Mouse (Mus musculus) heart, postnatal 14 days (tissue): ENCODE results near the gene Usf1. TPM values are rescaled to one million over a fixed set of nuclear protein-coding genes. Genes with fewer than 3 reads are reported as not detected.

Experiments
- DNase-seq, 2 experiments: peaks; one replicate each; pipeline ENCODE4 v3.0.0; 2021 to 2022
- intact Hi-C: fragments of 180-260 bp; cut with DNase I; formaldehyde crosslinking; loops from one replicate; pipeline ENCODE4 v1.15.1; 2025
- long read RNA-seq, 2 experiments: library from polyadenylated mRNA; stranded (forward); transcript quantifications; one replicate each; pipeline ENCODE4 v2.0.0; 2021
- total RNA-seq, 2 experiments: library from RNA; stranded (reverse); gene quantifications; 2 replicates each; pipeline ENCODE4 v1.2.3; 2021

Usf1 gene
- total RNA-seq, result 10 to 100 TPM; 42.3 to 46.1 TPM
- long read RNA-seq, experiment 1, transcript Usf1-208 (10 exons, 2,167 nt), result major isoform, 9 of 10 reads
- long read RNA-seq, experiment 1, partial matches to known transcripts, result 0 of 10 reads
- long read RNA-seq, experiment 1, other reads (novel, unspliced or antisense), result 0 of 10 reads
- long read RNA-seq, experiment 2, transcript Usf1-208 (10 exons, 2,167 nt), result major isoform, 9 of 16 reads
- long read RNA-seq, experiment 2, partial matches to known transcripts, result 1 of 16 reads
- long read RNA-seq, experiment 2, other reads (novel, unspliced or antisense), result 2 of 16 reads

DNA sequence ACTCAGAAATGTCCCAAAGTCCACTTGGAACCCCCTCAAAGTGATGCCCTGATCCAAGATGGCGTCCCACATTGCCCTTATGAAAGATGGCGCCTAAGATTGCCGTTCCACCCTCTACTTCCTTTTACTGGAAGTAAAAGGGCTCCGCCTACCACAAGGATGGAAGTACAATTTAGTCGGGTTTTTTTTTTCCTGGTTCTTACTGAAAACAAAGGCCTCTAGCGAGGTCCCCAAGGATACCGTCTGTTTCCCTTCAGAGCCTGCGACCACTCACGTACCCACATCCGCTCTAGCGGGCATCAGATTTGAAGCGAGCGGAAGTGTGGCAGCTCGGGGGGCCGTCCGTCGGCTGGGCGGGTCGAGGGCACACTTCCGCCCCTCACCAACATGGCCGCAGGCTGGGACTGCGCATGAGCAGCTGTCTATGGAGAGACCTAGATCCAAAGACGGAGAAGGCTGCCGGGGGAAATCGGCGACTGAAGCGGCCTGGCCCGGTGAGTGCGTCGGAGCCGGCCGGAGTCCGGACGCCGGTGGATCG lies at the start of gene Usf1:
Usf1 (plus strand) TSS at position 367 of the 538 bp plus-strand sequence.
- DNase-seq, result peak; percentile 95 to 97
- intact Hi-C loops, result loop anchor here (5.0 kb wide), 1 partner anchor 41 kb away; no protein-coding TSS in a partner anchor

DNA sequence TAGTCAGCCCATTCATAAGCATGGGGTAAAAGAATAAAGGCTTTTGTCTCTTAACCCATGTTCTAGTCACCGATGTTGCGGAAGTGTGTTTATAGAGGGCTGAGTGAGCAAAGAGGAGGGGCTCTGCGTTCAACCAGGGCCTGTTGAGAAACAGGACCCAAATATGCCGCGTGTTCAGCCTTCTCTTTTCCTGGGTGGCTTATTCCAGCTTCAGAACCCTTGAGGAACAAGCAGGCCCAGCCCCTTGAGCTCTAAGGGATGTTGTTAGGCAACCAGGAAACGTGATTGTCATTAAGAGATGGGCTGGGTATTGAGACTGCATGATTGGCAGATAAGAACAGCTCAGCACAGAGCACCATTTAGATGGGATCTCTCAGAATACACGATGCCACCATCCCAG lies 45.2 kb upstream of the Usf1 start:
- intact Hi-C loops, result no loop called here
- no peak for DNase-seq

DNA sequence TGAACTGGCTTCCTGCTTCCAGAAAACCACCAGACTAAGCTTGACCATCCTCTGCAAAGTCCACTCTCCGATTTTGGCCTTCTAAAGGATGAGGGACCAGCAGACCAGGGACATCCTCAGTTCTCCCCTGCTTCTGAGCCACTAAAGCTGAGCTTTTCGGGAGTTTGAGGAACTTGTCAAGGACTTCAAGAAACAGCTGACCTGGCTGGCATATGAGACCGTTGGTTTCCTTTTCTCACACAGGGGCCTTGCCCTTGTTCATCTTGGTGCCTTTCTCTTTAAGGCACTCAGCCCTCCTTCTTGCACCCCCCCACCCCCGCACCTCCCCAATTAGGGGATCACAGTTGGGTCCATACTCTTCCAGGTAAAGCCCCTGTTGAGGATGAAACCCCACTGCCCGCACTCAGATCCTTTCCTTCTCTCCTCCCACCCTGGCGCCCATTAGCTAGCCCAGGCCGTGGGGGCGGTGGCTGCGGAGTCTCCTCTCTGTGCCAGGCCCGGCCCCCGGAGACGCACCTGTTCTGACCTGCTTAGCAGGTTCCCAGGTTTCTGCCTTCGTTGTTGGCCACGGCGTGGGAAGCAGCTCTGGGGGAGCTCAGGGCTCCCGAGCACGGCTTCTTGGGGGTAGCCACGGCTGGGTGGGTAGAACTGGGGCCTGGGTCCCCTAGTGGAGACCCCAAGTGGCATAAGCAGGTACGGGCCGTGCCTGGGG lies 41.1 kb upstream of the Usf1 start, which contains the start of gene Nectin4:
Nectin4 (plus strand) TSS at position 255 of the 712 bp plus-strand sequence.
- no peak for DNase-seq
- intact Hi-C loops, result no loop called here

DNA sequence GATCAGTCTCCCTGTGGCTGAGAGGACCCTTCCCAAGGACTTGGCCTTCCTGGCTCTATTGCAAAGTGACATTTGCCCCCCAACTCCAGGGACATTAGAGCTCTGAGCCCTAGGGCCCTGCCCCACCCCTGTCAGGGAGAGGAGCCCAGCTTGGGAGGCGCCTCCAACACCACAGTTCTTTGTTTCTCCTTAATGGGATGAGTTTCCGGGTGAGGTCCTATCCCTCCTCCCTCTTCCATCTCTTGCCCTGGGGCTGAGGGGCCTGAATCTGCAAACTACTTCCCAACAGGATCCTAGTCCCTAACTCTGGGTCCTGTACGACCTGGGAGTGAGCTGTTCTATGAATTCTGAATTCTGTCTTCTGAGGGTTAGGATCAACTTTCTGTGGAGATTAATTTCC lies 38.2 kb upstream of the Usf1 start:
- no peak for DNase-seq

DNA sequence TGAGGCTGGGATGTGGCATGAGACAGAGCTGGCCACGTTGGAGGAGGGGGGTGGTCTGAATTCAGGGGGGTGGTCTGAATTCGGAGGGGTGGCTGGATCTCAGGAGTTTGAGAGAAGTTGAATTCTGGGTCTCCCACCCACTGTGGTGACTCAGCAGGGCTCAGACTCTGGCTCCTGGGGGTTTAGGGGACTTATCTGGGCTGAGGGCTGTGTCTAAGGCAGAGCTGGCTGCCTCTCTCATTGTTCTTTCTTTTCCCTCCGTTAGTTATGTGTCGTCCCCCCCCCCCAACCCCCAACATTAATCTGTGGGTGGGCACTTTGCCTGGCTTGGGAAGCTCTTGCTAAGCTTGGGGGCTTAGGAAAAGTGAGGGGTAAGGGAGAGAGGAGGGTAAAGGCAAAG lies 37.2 kb upstream of the Usf1 start:
- DNase-seq, result no peak
- intact Hi-C loops, result no loop called here

More for the DNA sequence above, 38.2 kb upstream of the Usf1 start:
- intact Hi-C loops, result no loop called here

DNA sequence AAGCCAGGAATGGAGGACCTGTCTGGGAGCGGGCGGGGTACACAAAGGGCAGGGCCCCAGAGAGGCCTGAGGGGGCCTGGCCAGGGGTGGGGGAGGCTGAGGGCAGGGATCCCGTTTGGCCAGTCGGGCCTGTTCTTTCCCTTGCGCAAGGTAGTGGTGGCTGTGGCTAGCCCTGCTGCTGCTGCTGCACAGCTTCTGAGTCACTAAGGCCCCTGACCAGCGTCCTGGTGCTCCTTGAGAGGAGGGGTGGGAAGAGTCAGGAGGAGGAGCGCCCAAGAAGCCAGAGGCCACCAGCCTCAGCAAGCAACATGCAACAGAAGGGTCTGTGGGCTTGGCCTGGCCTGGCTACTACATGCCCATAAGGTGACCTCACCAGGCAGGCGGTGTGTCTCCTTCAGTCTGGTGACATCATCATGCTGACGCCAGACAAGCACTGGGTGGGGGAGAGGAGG lies 35.4 kb upstream of the Usf1 start:
- intact Hi-C loops, result no loop called here
- DNase-seq, result no peak

DNA sequence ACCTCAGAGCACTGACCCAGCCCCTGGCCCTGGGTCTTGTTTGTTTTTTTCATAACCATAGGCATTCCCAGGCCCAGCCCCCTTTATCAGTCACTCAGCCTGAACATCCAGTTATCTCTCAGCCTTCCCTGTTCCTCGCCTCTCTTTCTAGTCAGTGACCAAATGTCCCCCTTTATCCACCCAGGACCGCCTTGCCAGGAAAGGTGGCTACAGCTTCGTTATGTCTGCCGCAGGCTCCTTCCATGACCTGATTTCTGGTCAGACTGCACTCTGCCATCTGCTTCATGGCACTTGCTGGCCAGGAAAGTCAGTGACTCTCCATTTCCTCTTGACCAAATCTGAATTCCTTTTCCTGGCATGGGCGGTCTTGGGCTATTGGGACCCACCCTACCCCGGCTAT lies 32.8 kb upstream of the Usf1 start:
- DNase-seq, result no peak
- intact Hi-C loops, result no loop called here

DNA sequence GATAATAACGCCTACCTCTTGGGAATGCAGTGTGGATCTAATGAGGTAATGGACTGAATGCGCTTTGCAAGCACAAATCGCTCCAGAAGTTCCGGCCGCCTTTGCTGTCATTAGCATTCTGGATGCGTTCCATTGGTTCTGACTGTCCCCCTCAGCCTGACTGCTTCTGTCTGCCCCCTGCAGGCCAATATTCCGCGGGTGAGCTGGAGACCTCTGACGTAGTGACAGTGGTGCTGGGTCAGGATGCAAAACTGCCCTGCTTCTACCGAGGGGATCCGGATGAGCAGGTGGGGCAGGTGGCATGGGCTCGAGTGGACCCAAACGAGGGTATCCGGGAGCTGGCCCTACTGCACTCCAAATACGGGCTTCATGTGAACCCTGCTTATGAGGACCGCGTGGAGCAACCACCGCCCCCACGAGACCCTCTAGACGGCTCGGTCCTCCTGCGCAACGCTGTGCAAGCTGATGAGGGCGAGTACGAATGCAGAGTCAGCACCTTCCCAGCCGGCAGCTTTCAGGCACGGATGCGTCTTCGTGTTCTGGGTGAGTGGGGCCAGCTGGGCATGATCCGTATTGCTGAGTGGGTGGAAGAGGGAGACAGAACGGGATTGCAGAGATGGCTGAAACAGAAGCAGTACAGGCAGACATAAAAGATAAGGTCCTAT lies 31.0 kb upstream of the Usf1 start:
- DNase-seq, result peak; percentile 79 to 86

DNA sequence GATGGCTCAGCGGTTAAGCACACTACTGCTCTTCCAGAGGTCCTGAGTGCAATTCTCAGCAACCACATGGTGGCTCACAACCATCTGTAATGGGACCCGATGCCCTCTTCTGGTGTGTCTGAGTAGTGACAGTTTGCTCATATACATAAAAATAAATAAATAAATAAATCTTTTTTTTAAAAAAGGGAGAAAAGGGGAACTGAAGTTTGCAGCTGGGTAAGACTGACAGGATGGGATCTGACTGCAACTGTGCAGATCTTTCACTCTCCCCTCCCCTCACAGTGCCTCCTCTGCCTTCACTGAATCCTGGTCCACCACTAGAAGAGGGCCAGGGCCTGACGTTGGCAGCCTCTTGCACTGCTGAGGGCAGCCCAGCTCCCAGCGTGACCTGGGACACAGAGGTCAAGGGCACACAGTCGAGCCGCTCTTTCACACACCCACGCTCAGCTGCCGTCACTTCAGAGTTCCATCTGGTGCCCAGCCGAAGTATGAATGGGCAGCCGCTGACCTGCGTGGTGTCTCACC lies 29.0 kb upstream of the Usf1 start:
- no peak for DNase-seq
- intact Hi-C loops, result no loop called here

More for the DNA sequence above, 31.0 kb upstream of the Usf1 start:
- intact Hi-C loops, result no loop called here

DNA sequence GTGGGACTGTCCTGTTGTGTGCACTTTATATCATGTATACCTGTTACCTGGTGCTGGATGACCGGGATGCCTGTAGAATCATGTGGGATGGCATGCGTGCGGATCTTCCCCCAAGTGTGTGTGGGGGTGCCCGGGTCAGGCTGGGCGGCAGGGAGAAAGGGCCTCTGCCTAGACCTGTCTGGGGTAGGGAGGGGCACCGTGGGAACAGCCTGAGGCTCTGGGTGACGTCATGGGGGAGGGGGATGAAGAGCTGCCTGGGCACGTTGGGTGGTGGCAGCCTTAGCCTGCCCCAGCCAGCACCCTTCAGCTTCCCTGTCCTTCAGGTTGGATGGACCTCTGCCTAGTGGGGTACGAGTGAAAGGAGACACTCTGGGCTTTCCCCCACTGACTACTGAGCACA lies 26.8 kb upstream of the Usf1 start:
- intact Hi-C loops, result no loop called here

DNA sequence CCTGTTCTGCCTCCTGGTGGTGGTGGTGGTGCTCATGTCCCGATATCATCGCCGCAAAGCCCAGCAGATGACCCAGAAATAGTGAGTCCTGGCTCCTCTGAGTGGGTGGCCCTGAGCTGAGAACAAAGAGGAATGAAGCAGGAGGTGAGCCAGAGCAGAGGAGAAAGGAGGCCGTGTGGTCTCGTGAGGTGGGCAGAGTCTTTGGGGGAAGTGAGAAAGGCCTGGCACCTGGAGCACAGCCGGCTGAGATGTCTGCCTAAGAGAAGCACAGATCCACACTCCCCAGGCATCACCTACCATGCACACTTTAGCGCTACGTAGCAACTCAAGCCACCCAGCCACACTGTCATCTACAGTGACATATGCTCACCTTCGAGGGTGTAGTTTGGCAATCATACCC lies 25.9 kb upstream of the Usf1 start:
- DNase-seq, result no peak
- intact Hi-C loops, result no loop called here

More for the DNA sequence above, 26.8 kb upstream of the Usf1 start:
- no peak for DNase-seq

DNA sequence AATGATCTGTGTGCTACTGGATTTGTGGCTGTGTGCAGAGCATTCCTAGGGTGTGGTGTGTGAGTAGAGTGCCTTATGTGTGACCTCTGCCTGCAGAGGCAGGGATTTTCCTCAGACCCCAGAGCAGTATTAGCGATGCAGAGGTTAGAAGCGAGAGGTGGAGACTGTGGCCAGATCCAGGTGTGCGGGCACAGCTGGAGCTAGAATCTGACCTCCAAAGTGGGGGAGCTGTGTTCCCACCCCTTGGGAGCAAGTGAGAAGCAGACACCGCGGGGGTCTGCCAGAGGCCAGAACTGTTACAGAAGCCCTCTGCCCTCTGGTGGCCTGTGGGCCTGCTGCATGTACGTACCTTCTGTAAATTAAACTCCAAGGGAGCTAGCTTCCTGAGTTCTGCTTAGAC lies 24.0 kb upstream of the Usf1 start:
- DNase-seq, result no peak
- intact Hi-C loops, result no loop called here

DNA sequence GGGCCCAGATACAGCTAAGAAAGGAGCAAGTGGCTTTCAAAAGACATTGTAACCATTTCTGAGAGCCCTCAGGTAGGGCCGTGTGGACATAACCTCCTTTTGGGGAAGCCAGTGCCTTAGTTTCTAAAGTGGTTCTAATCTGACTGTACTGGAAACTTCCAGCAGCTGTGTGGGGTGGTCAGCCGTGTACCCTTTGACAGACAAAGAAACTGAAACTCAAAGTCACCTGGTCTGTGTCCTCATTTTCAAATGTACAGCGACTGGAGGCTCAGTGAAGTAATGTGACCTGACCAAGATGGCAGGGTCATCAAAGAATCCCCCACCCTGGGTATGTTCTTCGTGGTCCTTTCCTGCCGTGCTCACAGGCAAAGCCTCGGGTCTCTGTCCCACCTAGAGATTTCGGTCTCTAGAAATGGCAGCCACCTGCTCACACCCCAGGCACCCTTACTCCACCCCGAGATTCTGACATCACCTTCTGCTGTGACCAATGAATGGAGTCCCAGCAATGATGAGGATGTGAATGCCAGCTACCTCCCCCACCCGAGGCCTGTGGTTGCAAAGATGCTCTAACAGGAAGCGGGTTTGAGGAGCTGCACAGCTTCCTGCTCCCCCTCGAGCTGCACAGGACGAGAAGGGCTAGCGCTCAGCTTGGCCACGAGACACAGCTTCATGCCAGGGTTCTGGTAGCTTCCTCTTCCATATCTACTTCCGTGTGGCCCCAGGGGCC lies 22.6 kb upstream of the Usf1 start, which contains the start of gene Arhgap30:
Arhgap30 (plus strand) TSS at position 579 of the 727 bp plus-strand sequence.
- peak; percentile 24 to 33 for DNase-seq
- intact Hi-C loops, result no loop called here

DNA sequence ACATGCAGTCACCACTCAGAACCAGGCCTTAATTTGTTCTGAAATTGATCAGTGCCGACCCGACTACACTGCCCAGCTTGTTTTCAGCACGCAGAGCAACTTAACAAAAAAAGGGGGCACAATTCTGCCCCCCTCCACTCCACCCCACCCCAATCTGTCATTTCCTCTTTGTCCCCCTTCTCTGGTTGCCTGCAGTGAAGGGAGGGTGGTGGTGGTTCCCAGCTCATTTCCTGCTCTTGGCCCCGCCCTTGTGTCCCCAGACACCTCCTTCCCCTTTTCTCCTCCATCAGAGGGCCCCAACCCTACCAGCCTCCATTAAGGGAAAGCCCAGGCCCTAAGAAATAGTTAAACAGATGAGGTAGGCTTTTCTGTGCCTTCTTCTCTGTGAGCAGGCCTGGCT lies 21.0 kb upstream of the Usf1 start:
- peak in 1 of 2 experiments; percentile 25 for DNase-seq

DNA sequence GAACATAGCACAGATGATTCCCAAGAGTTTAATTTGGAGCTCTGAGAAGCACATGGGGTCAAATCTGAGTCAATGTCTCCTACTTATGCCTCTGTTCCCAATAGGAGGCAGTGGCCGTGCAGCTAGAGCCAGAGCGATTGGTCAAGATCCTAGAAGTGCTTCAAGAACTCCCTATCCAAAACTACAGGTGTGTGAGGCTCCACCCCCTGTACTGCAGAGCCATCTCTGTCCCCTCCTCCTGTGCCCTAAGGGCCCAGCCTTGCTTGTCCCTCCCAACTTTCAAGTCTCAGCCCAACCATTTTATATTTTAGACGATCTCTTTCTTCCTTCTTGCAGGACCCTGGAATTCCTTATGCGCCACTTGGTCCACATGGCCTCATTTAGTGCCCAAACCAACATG lies 9.3 kb upstream of the Usf1 start:
- intact Hi-C loops, result no loop called here
- no peak for DNase-seq

More for the DNA sequence above, 21.0 kb upstream of the Usf1 start:
- intact Hi-C loops, result no loop called here

DNA sequence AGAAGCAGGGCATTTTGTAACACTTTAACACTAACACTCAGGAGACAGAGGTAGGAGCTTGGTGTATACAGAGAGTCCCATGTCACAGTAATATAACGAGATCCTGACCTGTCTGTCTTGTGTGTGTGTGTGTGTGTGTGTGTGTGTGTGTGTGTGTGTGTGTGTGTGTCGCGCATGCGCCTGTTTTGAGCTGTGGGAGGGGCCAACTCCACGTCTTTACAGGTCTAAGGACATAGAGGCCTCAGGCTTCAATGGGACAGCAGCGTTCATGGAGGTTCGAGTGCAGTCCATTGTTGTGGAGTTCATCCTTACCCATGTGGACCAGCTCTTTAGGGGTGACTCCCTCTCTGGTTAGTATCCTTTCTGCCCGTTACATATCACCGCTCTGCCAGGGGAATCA lies 8.1 kb upstream of the Usf1 start:
- intact Hi-C loops, result no loop called here
- no peak for DNase-seq

DNA sequence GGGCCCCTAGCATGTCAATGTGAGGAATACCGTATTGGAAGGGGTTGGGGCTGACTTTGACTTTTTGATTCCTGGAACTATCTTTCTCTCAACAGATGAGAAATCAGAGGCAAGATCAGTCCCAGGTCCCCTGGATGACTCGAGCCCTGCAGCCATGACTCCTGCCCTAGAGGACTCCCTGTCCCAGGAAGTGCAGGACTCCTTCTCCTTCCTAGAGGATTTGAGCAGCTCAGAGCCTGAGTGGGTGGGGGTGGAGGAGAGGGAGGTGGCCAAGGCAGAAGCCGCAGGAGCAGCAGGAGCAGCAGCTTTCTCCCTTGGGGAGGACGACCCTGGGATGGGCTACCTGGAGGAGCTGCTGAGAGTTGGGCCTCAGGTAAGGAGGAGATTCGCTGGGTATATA lies 3.9 kb upstream of the Usf1 start:
- no peak for DNase-seq
- intact Hi-C loops, result no loop called here

DNA sequence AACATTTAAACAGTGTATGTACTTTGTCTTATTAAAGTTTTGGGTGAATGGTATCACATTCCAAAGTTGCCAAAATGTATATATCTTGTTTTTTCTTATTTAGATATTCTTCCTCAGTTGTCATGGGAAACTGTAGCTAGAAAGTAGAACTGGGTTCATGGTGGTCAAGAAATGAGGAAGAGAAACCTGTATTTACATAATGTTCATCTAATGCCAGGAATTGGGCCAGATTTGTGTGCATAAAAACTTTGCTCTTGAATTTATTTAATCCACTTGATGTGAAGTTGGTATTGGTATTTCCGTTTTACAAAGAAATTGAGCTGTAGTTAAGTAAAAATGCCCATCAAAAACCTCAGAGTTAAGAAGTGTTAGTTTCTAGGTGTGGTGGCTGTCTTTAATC lies 882 bp upstream of the Usf1 start:
- DNase-seq, result no peak
- intact Hi-C loops, result loop anchor here (5.0 kb wide), 1 partner anchor 42 kb away; no protein-coding TSS in a partner anchor

DNA sequence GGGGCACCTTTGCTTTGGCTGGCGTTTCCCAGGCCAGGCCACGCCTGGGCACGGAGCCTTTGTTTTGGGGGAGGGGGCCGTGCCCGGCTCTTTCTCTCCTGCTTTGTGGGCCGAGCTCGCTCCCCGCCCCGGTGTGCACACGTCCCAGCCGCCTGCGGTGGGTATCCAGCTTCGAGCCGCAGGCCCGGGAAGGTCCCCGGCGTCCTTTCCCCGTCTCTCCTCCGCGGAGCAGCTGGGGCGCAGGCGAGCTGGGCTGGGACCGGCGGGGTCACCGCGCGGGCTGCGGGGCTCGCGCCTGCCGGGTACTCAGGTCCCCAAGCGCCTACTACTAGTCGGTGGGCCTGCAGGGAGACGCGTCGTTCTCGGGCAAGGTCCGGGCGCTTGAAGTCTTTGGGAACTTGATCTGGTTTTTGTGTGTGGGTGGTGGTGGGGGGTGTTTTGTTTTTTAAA lies 404 bp downstream of the Usf1 start:
- DNase-seq, result no peak
- intact Hi-C loops, result loop anchor here (5.0 kb wide), 1 partner anchor 41 kb away; no protein-coding TSS in a partner anchor

DNA sequence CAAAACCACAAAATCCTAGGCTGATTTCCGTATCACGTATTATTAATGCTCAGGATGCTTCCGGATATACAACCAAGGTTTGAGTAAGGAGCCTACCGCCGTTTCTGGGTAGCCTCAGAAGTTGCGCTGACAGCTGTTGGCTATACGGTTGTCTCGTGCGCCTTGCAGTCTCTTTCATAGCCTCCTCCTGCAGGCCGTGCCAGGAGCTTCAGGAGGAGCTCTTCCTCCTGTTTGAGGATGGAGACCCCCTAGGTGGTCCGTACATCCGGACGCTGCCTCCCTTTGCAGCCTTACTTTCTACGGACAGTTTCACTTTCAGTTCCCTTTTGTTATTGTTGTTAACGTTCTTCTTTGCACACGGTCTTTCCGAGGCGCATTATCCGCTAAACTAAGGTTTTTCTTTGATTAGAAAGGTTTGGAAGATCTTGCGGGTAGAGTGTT lies 908 bp downstream of the Usf1 start:
- intact Hi-C loops, result loop anchor here (5.0 kb wide), 1 partner anchor 40 kb away; no protein-coding TSS in a partner anchor
- peak; percentile 39 to 41 for DNase-seq
